Mouse (Mus musculus): Measurements from ENCODE around the gene Gm17467. TPM values are rescaled to one million over a fixed set of nuclear protein-coding genes. Genes with fewer than 3 reads are reported as not detected.

The Gm17467 gene
- not detected in 2 replicates for polyA plus RNA-seq (2015; fragmentation: Nextera tagmentation; extraction: Ambion mirVana)

GRCm38 (mm10) chrX:123704691-123705090 lies at the start of gene Gm17467:
Gene Gm17467 (minus strand): TSS chrX:123704791.

Other genes starting within 250 kb of the Gm17467 start
- not detected in 2 replicates for gene Cldn34c2, start 123.1 kb downstream of the Gm17467 start, polyA plus RNA-seq (2015; fragmentation: Nextera tagmentation; extraction: Ambion mirVana)
- gene Cldn34c3, start 88.9 kb upstream of the Gm17467 start, polyA plus RNA-seq (2015; fragmentation: Nextera tagmentation; extraction: Ambion mirVana) = not detected in 2 replicates

All from skeletal muscle tissue, postnatal 0 days (tissue).